Comparison of ENCODE assay signal across 8 mouse cellular contexts in genomic region chr4:114666979-114667328, GRCm38 (mm10).
DNase-seq lines count a peak whose midpoint lies in the region; ATAC-seq and TF ChIP-seq lines count a peak whose summit lies in the region.

No protein-coding gene starts in this region.

- H3K27ac ChIP-seq in kidney, embryonic 16.5 days (ENCODE audit: low read length), result no peak overlapping the region
- no peak overlapping the region for H3K27ac ChIP-seq in embryonic facial prominence, embryonic 14.5 days (replicated peaks; ENCODE audit: low read depth, low read length)
- H3K27ac ChIP-seq in intestine, postnatal 0 days (ENCODE audit: low read depth, low read length), result no peak overlapping the region
- H3K27ac ChIP-seq in neural tube, embryonic 11.5 days (ENCODE audit: low read depth, low read length), result no peak overlapping the region
- H3K27ac ChIP-seq in cerebellum, adult 2 months (ENCODE audit: insufficient read depth, low read length), result no peak overlapping the region

- peak; percentile 63 for TF ChIP-seq CTCF in intestine, postnatal 0 days (IDR thresholded peaks at IDR 0.05; ENCODE audit: low read depth)
- no peak for TF ChIP-seq CTCF in cerebellum, adult 2 months (IDR thresholded peaks at IDR 0.05; ENCODE audit: borderline replicate concordance, insufficient read depth, low read depth, low read length)

- peaks cover 32% of the 10 kb centered on the region for H3K27me3 ChIP-seq in kidney, embryonic 16.5 days (ENCODE audit: insufficient read depth, low read length)
- H3K27me3 ChIP-seq in embryonic facial prominence, embryonic 14.5 days (replicated peaks; ENCODE audit: control insufficient read depth, insufficient read depth, low read length), result peaks cover 74% of the 10 kb centered on the region
- H3K27me3 ChIP-seq in intestine, postnatal 0 days (replicated peaks; ENCODE audit: control insufficient read depth, insufficient read depth, low read length), result 0 out of 2 replicates have a peak, but pooled peaks cover 8% of the 10 kb centered on the region
- peaks cover 43% of the 10 kb centered on the region for H3K27me3 ChIP-seq in neural tube, embryonic 11.5 days (ENCODE audit: control insufficient read depth, insufficient read depth, low read length)
- no peaks in the 10 kb centered on the region; the same call in 1 of the 2 replicates for H3K27me3 ChIP-seq in cerebellum, adult 2 months (ENCODE audit: control insufficient read depth, insufficient read depth, low read length)

- no peaks in the 10 kb centered on the region for H3K36me3 ChIP-seq in kidney, embryonic 16.5 days (ENCODE audit: insufficient read depth, low read length)
- H3K36me3 ChIP-seq in embryonic facial prominence, embryonic 14.5 days (ENCODE audit: control insufficient read depth, insufficient read depth, low read length), result no peaks in the 10 kb centered on the region
- no peaks in the 10 kb centered on the region for H3K36me3 ChIP-seq in intestine, postnatal 0 days (ENCODE audit: control insufficient read depth, insufficient read depth)
- no peaks in the 10 kb centered on the region for H3K36me3 ChIP-seq in neural tube, embryonic 11.5 days (ENCODE audit: control insufficient read depth, insufficient read depth, low read length)

- H3K4me3 ChIP-seq in kidney, embryonic 16.5 days (ENCODE audit: low read length), result peak overlapping the region; percentile 23
- H3K4me3 ChIP-seq in embryonic facial prominence, embryonic 14.5 days (ENCODE audit: low read depth, low read length), result peak overlapping the region; percentile 25
- H3K4me3 ChIP-seq in intestine, postnatal 0 days (ENCODE audit: low read depth, low read length), result peak overlapping the region; percentile 0
- H3K4me3 ChIP-seq in neural tube, embryonic 11.5 days (ENCODE audit: low read depth, low read length), result no peak overlapping the region
- H3K4me3 ChIP-seq in cerebellum, adult 2 months (replicated peaks; ENCODE audit: insufficient read depth, low read depth, low read length), result no peak overlapping the region

- no peak for DNase-seq in kidney, postnatal 25 days
- no peak for DNase-seq in embryonic facial prominence, embryonic 14.5 days (ENCODE audit: low spot score)
- DNase-seq in neural tube, embryonic 11.5 days (ENCODE audit: low spot score), result no peak
- DNase-seq in gastrocnemius, adult 18-20 months (ENCODE audit: low spot score), result no peak
- no peak for DNase-seq in cerebellum, adult 2 months
- DNase-seq in urinary bladder, postnatal 25 days (ENCODE audit: low spot score), result no peak

- no peaks in the 10 kb centered on the region for H3K9me3 ChIP-seq in kidney, embryonic 16.5 days (ENCODE audit: low read length)
- H3K9me3 ChIP-seq in embryonic facial prominence, embryonic 14.5 days (ENCODE audit: control insufficient read depth, low read length), result no peaks in the 10 kb centered on the region
- H3K9me3 ChIP-seq in intestine, postnatal 0 days (ENCODE audit: control insufficient read depth), result no peaks in the 10 kb centered on the region
- H3K9me3 ChIP-seq in neural tube, embryonic 11.5 days (ENCODE audit: control insufficient read depth, low read length), result no peaks in the 10 kb centered on the region

- peak overlapping the region; percentile 42 for H3K4me2 ChIP-seq in kidney, embryonic 16.5 days (replicated peaks; ENCODE audit: low read depth, low read length)
- H3K4me2 ChIP-seq in embryonic facial prominence, embryonic 14.5 days (ENCODE audit: low read depth, low read length), result peak overlapping the region; percentile 56
- peak overlapping the region; percentile 53 for H3K4me2 ChIP-seq in intestine, postnatal 0 days (replicated peaks; ENCODE audit: low read depth)
- peak overlapping the region; percentile 32 for H3K4me2 ChIP-seq in neural tube, embryonic 11.5 days (ENCODE audit: low read depth)

- peak overlapping the region; percentile 51 for H3K9ac ChIP-seq in kidney, embryonic 16.5 days (replicated peaks; ENCODE audit: low read length)
- peak overlapping the region; percentile 42; the same call in 1 of the 2 replicates for H3K9ac ChIP-seq in embryonic facial prominence, embryonic 14.5 days (ENCODE audit: low read depth, low read length)
- H3K9ac ChIP-seq in intestine, postnatal 0 days (ENCODE audit: low read depth, low read length), result 0 out of 2 replicates have a peak overlapping the region, but pooled peaks have one; percentile 2
- no peak overlapping the region for H3K9ac ChIP-seq in neural tube, embryonic 11.5 days (ENCODE audit: low read length)

- ATAC-seq in kidney, embryonic 16.5 days (ENCODE audit: low FRiP score, low TSS enrichment), result 0 out of 2 replicates have a peak, but pooled peaks have one; percentile 35
- no peak; the same call in 1 of the 2 replicates for ATAC-seq in embryonic facial prominence, embryonic 14.5 days (ENCODE audit: low read depth)
- peak; percentile 31; the same call in 1 of the 2 replicates for ATAC-seq in intestine, postnatal 0 days
- ATAC-seq in neural tube, embryonic 11.5 days (ENCODE audit: insufficient read depth, low FRiP score, low TSS enrichment), result no peak; the same call in 1 of the 2 replicates

- peaks cover 17% of the 10 kb centered on the region for H3K4me1 ChIP-seq in kidney, embryonic 16.5 days (ENCODE audit: insufficient read depth, low read length)
- peaks cover 7% of the 10 kb centered on the region; the same call in 1 of the 2 replicates for H3K4me1 ChIP-seq in embryonic facial prominence, embryonic 14.5 days (ENCODE audit: control insufficient read depth, insufficient read depth, low read length)
- no peaks in the 10 kb centered on the region for H3K4me1 ChIP-seq in intestine, postnatal 0 days (replicated peaks; ENCODE audit: control insufficient read depth, insufficient read depth, low read length)
- peaks cover 8% of the 10 kb centered on the region; the same call in 1 of the 2 replicates for H3K4me1 ChIP-seq in neural tube, embryonic 11.5 days (ENCODE audit: control insufficient read depth, insufficient read depth, low read length)
- H3K4me1 ChIP-seq in cerebellum, adult 2 months (ENCODE audit: control insufficient read depth, insufficient read depth, low read length), result no peaks in the 10 kb centered on the region

- TF ChIP-seq POLR2A in cerebellum, adult 2 months (IDR thresholded peaks at IDR 0.05; ENCODE audit: borderline replicate concordance, insufficient read depth, low read length), result no peak

- WGBS in kidney, embryonic 16.5 days, result 19% methylated on average over 12 of the region's 13 CpGs
- WGBS in embryonic facial prominence, embryonic 14.5 days, result 6% methylated on average over 8 of the region's 13 CpGs
- 29% methylated on average over 13 of the region's 13 CpGs for WGBS in intestine, postnatal 0 days
- WGBS in neural tube, embryonic 11.5 days, result 7% methylated on average over 12 of the region's 13 CpGs
- 25% methylated on average over 13 of the region's 13 CpGs for WGBS in cerebellum, adult 2 months

Comparison
In these comparisons a context has a peak if more than half of its experiments do, and no peak if none do; other contexts are left out.
1. ATAC-seq: peak in kidney, embryonic 16.5 days (single experiment) and intestine, postnatal 0 days (single experiment); none in embryonic facial prominence, embryonic 14.5 days (single experiment) and neural tube, embryonic 11.5 days (single experiment).
2. H3K4me3 ChIP-seq: peak in kidney, embryonic 16.5 days (single experiment), embryonic facial prominence, embryonic 14.5 days (single experiment) and intestine, postnatal 0 days (single experiment); none in neural tube, embryonic 11.5 days (single experiment) and cerebellum, adult 2 months (single experiment).
3. Peak in every context shown above with its lines, with median percentiles within 50 percentile points of each other: H3K4me2 ChIP-seq.